Mouse (Mus musculus) ES-Bruce4 (cell line): ENCODE results near the gene Mdm2. TPM values are rescaled to one million over a fixed set of nuclear protein-coding genes. Genes with fewer than 3 reads are reported as not detected.
"Not testable (repeated sequence)": the region's sequence is repeated elsewhere in the genome, so short reads cannot be mapped to it uniquely, and the experiment has no call there.

Source experiments
- H3K27ac ChIP-seq: 2 replicates; pipeline ENCODE4 v1.5.1; 2012; ENCODE audit warnings: low read length, inconsistent platforms; ENCODE audit not compliant: insufficient read depth
- H3K27me3 ChIP-seq: 2 replicates; pipeline ENCODE4 v1.6.1; 2012; ENCODE audit warnings: mild to moderate bottlenecking, low read length, inconsistent platforms; ENCODE audit not compliant: control insufficient read depth, poor library complexity, insufficient read depth, severe bottlenecking
- H3K36me3 ChIP-seq: 2 replicates; pipeline ENCODE4 v1.6.1; 2012; ENCODE audit warnings: inconsistent platforms, mild to moderate bottlenecking, low read length, moderate library complexity; ENCODE audit not compliant: control insufficient read depth, poor library complexity, insufficient read depth, severe bottlenecking
- H3K4me1 ChIP-seq: one replicate; pipeline ENCODE4 v1.8.1; 2011; ENCODE audit warnings: low read length; ENCODE audit not compliant: control insufficient read depth, insufficient read depth
- H3K4me3 ChIP-seq: 2 replicates; pipeline ENCODE4 v1.5.1; 2011; ENCODE audit warnings: low read depth, mild to moderate bottlenecking, low read length
- H3K9ac ChIP-seq: 2 replicates; pipeline ENCODE4 v1.6.1; 2012; ENCODE audit warnings: low read depth, mild to moderate bottlenecking, inconsistent platforms; ENCODE audit not compliant: poor library complexity, severe bottlenecking
- H3K9me3 ChIP-seq: replicated peaks from 2 replicates; pipeline ENCODE4 v1.6.1; 2012; ENCODE audit warnings: mild to moderate bottlenecking, low read length, inconsistent platforms; ENCODE audit not compliant: control insufficient read depth, poor library complexity, insufficient read depth, severe bottlenecking
- CTCF ChIP-seq: IDR thresholded peaks from one replicate; pipeline ENCODE4 v1.8.1; 2011; ENCODE audit warnings: low read depth, low read length
- EP300 ChIP-seq: IDR thresholded peaks from 2 replicates; pipeline ENCODE4 v1.6.1; 2011; ENCODE audit warnings: low read depth, low read length; ENCODE audit not compliant: insufficient read depth
- POLR2A ChIP-seq: IDR thresholded peaks from one replicate; pipeline ENCODE4 v1.8.1; 2011; ENCODE audit warnings: low read length; ENCODE audit not compliant: insufficient read depth
- polyA plus RNA-seq: library from polyadenylated mRNA; stranded (reverse); fragments of >200 nt; gene quantifications from 2 replicates; pipeline ENCODE4 v1.2.4, GENCODE M21; 2011; ENCODE audit warnings: low read depth; ENCODE audit not compliant: missing spikeins, insufficient read depth, insufficient read length

The Mdm2 gene
- polyA plus RNA-seq, 1 experiment = 325 TPM

- Histone ChIP-seq H3K27me3 (no peaks in the 10 kb centered on the region), H3K4me3 (no peak overlapping the region), H3K9me3 (peaks cover 26% of the 10 kb centered on the region), H3K27ac (no peak overlapping the region), H3K36me3 (peaks cover 28% of the 10 kb centered on the region), H3K9ac (no peak overlapping the region), H3K4me1 (no peaks in the 10 kb centered on the region)
- TF ChIP-seq CTCF = no peak
- no peak for TF ChIP-seq POLR2A
- TF ChIP-seq EP300 = no peak
Observed at GRCm38 (mm10) chr10:117749787-117750343, 39.3 kb upstream of the Mdm2 start.

- Histone ChIP-seq H3K4me3 (no peak overlapping the region), H3K27ac (no peak overlapping the region), H3K36me3 (peaks cover 30% of the 10 kb centered on the region), H3K27me3 (no peaks in the 10 kb centered on the region), H3K4me1 (no peaks in the 10 kb centered on the region), H3K9me3 (peaks cover 26% of the 10 kb centered on the region), H3K9ac (no peak overlapping the region)
- no peak for TF ChIP-seq POLR2A
- no peak for TF ChIP-seq EP300
- no peak for TF ChIP-seq CTCF
Observed at GRCm38 (mm10) chr10:117749050-117749686, 38.6 kb upstream of the Mdm2 start.

- Histone ChIP-seq H3K4me1 (no peaks in the 10 kb centered on the region), H3K27me3 (no peaks in the 10 kb centered on the region), H3K9ac (no peak overlapping the region), H3K4me3 (no peak overlapping the region), H3K27ac (no peak overlapping the region), H3K36me3 (peaks cover 34% of the 10 kb centered on the region), H3K9me3 (peaks cover 26% of the 10 kb centered on the region)
- TF ChIP-seq EP300 (no peak), POLR2A (no peak), CTCF (no peak)
Observed at GRCm38 (mm10) chr10:117748276-117749049, 37.9 kb upstream of the Mdm2 start.

DNA sequence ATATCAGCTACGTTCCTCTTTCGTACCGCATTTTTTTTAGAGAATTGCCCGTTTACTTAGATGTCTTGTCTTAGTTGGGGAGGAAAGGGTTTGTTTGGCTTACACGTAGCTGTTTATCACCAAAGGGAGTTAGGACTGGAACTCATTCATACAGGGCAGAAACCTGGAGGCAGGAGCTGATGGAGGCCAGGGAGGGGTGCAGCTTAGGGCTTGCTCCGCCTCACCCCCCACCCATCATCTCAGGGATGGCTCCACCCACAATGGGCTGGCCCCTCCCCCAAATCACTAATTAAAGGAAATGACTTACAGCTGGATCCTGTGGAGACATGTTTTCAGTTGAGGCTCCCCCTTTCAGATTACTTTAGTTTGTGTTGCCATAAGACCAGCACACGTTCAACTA is 37.2 kb upstream of the Mdm2 start:
- H3K9ac ChIP-seq = no peak overlapping the region
- H3K27ac ChIP-seq = no peak overlapping the region
- peaks cover 30% of the 10 kb centered on the region for H3K36me3 ChIP-seq
- no peaks in the 10 kb centered on the region for H3K4me1 ChIP-seq
- H3K4me3 ChIP-seq = no peak overlapping the region
- no peaks in the 10 kb centered on the region for H3K27me3 ChIP-seq
- peaks cover 26% of the 10 kb centered on the region for H3K9me3 ChIP-seq
- TF ChIP-seq EP300 (no peak), CTCF (no peak), POLR2A (no peak)

DNA sequence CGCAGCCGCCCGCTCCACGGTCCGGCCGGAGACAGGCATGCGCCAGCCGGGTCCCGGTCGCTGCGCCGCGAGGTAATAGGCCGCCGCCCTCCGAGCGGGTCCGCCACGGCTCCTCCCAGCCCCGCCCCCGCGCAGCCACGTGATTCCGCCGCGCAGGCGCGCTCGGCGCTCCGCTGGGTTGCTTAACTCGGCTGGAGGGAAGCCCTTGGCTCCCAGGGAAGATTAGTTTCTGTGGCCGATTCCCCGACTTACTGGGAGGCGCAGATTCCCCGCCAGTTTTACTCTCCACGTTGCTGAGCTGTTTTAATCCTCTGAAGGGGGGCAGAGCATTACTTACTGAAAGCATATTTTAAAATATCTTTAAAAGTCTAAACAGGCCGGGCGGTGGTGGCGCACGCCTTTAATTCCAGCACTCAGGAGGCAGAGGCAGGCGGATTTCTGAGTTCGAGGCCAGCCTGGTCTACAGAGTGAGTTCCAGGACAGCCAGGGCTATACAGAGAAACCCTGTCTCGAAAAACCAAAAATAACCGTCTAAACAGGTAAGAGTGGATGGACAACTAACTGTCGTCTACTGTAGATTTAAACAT is 35.8 kb upstream of the Mdm2 start, which contains the start of gene Slc35e3:
Slc35e3 (minus strand) TSS at position 69 of the 587 bp plus-strand sequence.
- TF ChIP-seq POLR2A (peak; percentile 26), EP300 (no peak), CTCF (no peak)
- peaks cover 24% of the 10 kb centered on the region for H3K9me3 ChIP-seq
- peaks cover 24% of the 10 kb centered on the region for H3K36me3 ChIP-seq
- H3K27me3 ChIP-seq = no peaks in the 10 kb centered on the region
- H3K27ac ChIP-seq = no peak within 1 kb of the TSS; the same call in 1 of the 2 replicates
- H3K4me1 ChIP-seq = no peaks in the 10 kb centered on the region
- H3K4me3 ChIP-seq = peak within 1 kb of the TSS; percentile 96
- peak within 1 kb of the TSS; percentile 80 for H3K9ac ChIP-seq

- not testable (repeated sequence) for H3K27me3 ChIP-seq, H3K4me1 ChIP-seq, H3K27ac ChIP-seq
- peak overlapping the region; percentile 96 for H3K4me3 ChIP-seq
- peaks cover 18% of the 10 kb centered on the region for H3K9me3 ChIP-seq
- peak overlapping the region; percentile 80 for H3K9ac ChIP-seq
- H3K36me3 ChIP-seq = peaks cover 17% of the 10 kb centered on the region
Observed at GRCm38 (mm10) chr10:117745570-117746296, 35.2 kb upstream of the Mdm2 start.
